Mouse (Mus musculus) regulatory T cell (primary cell): Measurements from ENCODE around the gene Adam10.

Experiments used
- in situ Hi-C: fragments of 300-600 bp; cut with MboI, MseI; formaldehyde crosslinking; loops from one replicate; pipeline ENCODE4 v1.15.1; 2025; ENCODE audit warnings: high pct_unique_total_duplicates

Adam10 gene

GRCm38 (mm10) chr9:70678682-70679131 lies at the start of gene Adam10:
Gene Adam10 (plus strand): TSS chr9:70678997.
- in situ Hi-C loops, result no loop called here

- in situ Hi-C loops, result no loop called here
Measured at GRCm38 (mm10) chr9:70629711-70630110, 49.1 kb upstream of the Adam10 start.

GRCm38 (mm10) chr9:70631665-70632064 lies 47.1 kb upstream of the Adam10 start:
- in situ Hi-C loops, result no loop called here

- in situ Hi-C loops, result no loop called here
Measured at GRCm38 (mm10) chr9:70636748-70637147, 42.0 kb upstream of the Adam10 start.

GRCm38 (mm10) chr9:70650260-70650659 lies 28.5 kb upstream of the Adam10 start:
- in situ Hi-C loops, result no loop called here

- in situ Hi-C loops, result no loop called here
Measured at GRCm38 (mm10) chr9:70650994-70651393, 27.8 kb upstream of the Adam10 start.

- in situ Hi-C loops, result no loop called here
Measured at GRCm38 (mm10) chr9:70652221-70652620, 26.6 kb upstream of the Adam10 start.

GRCm38 (mm10) chr9:70653875-70654274 lies 24.9 kb upstream of the Adam10 start:
- in situ Hi-C loops, result no loop called here

GRCm38 (mm10) chr9:70654496-70654895 lies 24.3 kb upstream of the Adam10 start:
- in situ Hi-C loops, result no loop called here

GRCm38 (mm10) chr9:70655764-70656129 lies 23.1 kb upstream of the Adam10 start:
- in situ Hi-C loops, result no loop called here

- in situ Hi-C loops, result no loop called here
Measured at GRCm38 (mm10) chr9:70656130-70657007, 22.4 kb upstream of the Adam10 start, which contains the start of gene Gm10642. Gene Gm10642 (plus strand): TSS chr9:70656251.

- in situ Hi-C loops, result no loop called here
Measured at GRCm38 (mm10) chr9:70657013-70657967, 21.5 kb upstream of the Adam10 start, which contains the start of gene Mindy2. Gene Mindy2 (minus strand): TSS chr9:70657174.

- in situ Hi-C loops, result no loop called here
Measured at GRCm38 (mm10) chr9:70658266-70658665, 20.5 kb upstream of the Adam10 start.

- in situ Hi-C loops, result loop anchor here (5.0 to 10.0 kb wide), 2 partner anchors 182 to 410 kb away; no protein-coding TSS in a partner anchor
Measured at GRCm38 (mm10) chr9:70664847-70665246, 13.9 kb upstream of the Adam10 start.

GRCm38 (mm10) chr9:70665372-70666145 lies 13.2 kb upstream of the Adam10 start:
- in situ Hi-C loops, result loop anchor here (10.0 kb wide), 1 partner anchor 409 kb away; no protein-coding TSS in a partner anchor

GRCm38 (mm10) chr9:70666811-70667210 lies 12.0 kb upstream of the Adam10 start:
- in situ Hi-C loops, result loop anchor here (10.0 kb wide), 1 partner anchor 408 kb away; no protein-coding TSS in a partner anchor

- in situ Hi-C loops, result loop anchor here (10.0 kb wide), 1 partner anchor 407 kb away; no protein-coding TSS in a partner anchor
Measured at GRCm38 (mm10) chr9:70668048-70668447, 10.7 kb upstream of the Adam10 start.

- in situ Hi-C loops, result loop anchor here (10.0 kb wide), 1 partner anchor 406 kb away; no protein-coding TSS in a partner anchor
Measured at GRCm38 (mm10) chr9:70669197-70669596, 9.6 kb upstream of the Adam10 start.

GRCm38 (mm10) chr9:70670381-70670780 lies 8.4 kb upstream of the Adam10 start:
- in situ Hi-C loops, result no loop called here

- in situ Hi-C loops, result no loop called here
Measured at GRCm38 (mm10) chr9:70671278-70671677, 7.5 kb upstream of the Adam10 start.
